Mouse (Mus musculus) gonadal fat pad, adult 2 months (tissue): ENCODE measurements around the gene Gm3411. TPM values are rescaled to one million over a fixed set of nuclear protein-coding genes. Genes with fewer than 3 reads are reported as not detected.
"Not testable (repeated sequence)": the region's sequence is repeated elsewhere in the genome, so short reads cannot be mapped to it uniquely, and the experiment has no call there.

ENCODE experiments used
- DNase-seq: peaks from one replicate; pipeline ENCODE4 v3.0.0-alpha.2; 2012; ENCODE audit warnings: low read depth
- polyA plus RNA-seq: library from polyadenylated mRNA; depleted of rRNA; stranded (reverse); fragments of >200 nt; gene quantifications from 2 replicates; pipeline ENCODE4 v1.2.3, GENCODE M21; 2012; rRNA removed

Gene Gm3411
- polyA plus RNA-seq: 1.9 and 3.4 TPM in 2 replicates

DNA sequence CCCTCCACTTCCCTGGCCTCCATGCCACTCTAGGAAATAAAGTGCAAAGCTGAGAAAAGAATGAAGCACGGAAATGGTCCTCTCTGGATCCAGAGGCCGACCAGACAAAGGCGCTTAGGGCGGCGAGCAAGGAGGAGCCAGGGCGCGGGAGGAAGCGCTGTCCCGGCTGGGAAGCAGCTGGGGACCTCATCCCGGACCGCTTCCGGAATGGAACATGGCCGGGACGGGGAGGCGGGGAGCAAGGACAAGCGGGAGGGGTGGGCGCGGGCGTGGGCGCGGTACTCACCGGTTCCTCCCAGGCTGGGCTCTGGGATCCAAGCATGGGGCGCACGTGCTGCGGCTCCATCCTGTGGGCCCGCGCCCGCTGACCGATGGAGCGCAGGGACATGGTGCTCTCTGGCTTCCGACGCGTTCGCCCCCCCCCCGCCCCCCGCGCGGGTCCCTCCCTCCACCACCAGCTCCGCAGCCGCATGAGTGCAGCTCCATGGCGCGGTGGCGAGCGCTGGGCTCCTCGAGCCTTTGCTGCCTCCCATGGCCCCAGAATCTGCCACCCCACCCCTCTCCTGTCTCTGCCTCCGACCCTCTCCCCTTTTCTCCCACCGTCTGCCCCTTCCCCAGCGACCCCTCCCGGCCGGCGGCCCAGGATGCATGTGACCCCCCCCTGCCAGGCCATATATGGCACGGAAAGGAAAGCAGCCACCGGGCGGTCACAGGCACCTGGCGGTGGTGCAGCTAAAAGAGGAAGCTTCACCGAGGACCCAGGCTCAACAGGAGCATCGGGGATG is at the start of gene Gm3411:
Gene Gm3411 (minus strand): TSS at position 320 of the 785 bp plus-strand sequence.
- DNase-seq: not testable (repeated sequence)

DNA sequence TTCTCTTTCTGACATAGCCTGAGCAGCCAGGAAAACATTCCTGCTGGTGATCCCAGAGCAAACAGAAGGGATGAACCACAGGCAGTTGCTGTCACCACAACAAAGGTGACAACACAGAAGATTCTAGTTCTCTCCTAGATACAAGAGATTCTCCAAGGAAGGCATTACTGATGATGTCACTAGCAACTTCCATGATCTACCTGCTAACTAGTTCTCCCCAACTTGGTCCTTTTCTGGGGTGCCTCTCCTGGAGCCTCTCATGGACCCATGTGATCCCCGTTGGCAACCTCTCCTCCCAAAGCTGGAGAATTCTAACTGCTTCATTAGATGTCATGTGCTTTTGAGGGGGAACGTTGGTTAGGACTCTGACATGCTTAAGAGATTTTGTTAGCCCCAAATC is 17.7 kb upstream of the Gm3411 start, which contains the start of gene Gm21103:
Gene Gm21103 (minus strand): TSS at position 101 of the 400 bp plus-strand sequence.
- DNase-seq: not testable (repeated sequence)

DNA sequence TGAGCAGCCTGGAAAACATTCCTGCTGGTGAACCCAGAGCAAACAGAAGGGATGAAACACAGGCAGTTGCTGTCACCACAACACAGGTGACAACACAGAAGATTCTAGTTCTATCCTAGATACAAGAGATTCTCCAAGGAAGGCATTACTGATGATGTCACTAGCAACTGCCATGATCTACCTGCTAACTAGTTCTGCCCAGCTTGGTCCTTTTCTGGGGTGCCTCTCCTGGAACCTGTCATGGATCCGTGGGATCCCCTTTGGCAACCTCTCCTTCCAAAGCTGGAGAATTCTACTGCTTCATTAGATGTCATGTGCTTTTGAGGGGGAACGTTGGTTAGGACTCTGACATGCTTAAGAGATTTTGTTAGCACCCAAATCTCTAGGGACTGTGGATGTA is 67.9 kb downstream of the Gm3411 start, which contains the start of gene Gm21560:
Gene Gm21560 (minus strand): TSS at position 101 of the 400 bp plus-strand sequence.
- DNase-seq: not testable (repeated sequence)

Other genes with a start within 250 kb of the Gm3411 start
- not detected in 2 replicates for gene Gm6337, start 229.0 kb downstream of the Gm3411 start, polyA plus RNA-seq
- gene Gm8206, start 193.3 kb downstream of the Gm3411 start, polyA plus RNA-seq: 0.18 and 0.28 TPM in 2 replicates
- gene Gm3468, start 178.6 kb downstream of the Gm3411 start, polyA plus RNA-seq: 0.15 and 0.35 TPM in 2 replicates
- gene Gm3476, start 161.4 kb downstream of the Gm3411 start, polyA plus RNA-seq: not detected in 2 replicates
- not detected in 2 replicates for gene Gm21560, start 68.0 kb downstream of the Gm3411 start, polyA plus RNA-seq
- 0.15 TPM in 1 of 2 replicates, not detected in the other for gene Gm21103, start 17.6 kb upstream of the Gm3411 start, polyA plus RNA-seq
- not detected in 2 replicates for gene Gm3618, start 56.4 kb upstream of the Gm3411 start, polyA plus RNA-seq
- not detected in 2 replicates for gene Gm16440, start 103.1 kb upstream of the Gm3411 start, polyA plus RNA-seq
- gene Gm3591, start 125.2 kb upstream of the Gm3411 start, polyA plus RNA-seq: 1.7 and 2.3 TPM in 2 replicates
- not detected in 2 replicates for gene Gm3594, start 157.4 kb upstream of the Gm3411 start, polyA plus RNA-seq